Mouse (Mus musculus): Measurements from ENCODE around the gene Rsl24d1. TPM values are rescaled to one million over a fixed set of nuclear protein-coding genes. Genes with fewer than 3 reads are reported as not detected.
"Not testable (repeated sequence)": the region's sequence is repeated elsewhere in the genome, so short reads cannot be mapped to it uniquely, and the experiment has no call there.

Rsl24d1 gene
- 10 to 100 TPM; 61.9 to 64.8 TPM for total RNA-seq (2021)

DNA sequence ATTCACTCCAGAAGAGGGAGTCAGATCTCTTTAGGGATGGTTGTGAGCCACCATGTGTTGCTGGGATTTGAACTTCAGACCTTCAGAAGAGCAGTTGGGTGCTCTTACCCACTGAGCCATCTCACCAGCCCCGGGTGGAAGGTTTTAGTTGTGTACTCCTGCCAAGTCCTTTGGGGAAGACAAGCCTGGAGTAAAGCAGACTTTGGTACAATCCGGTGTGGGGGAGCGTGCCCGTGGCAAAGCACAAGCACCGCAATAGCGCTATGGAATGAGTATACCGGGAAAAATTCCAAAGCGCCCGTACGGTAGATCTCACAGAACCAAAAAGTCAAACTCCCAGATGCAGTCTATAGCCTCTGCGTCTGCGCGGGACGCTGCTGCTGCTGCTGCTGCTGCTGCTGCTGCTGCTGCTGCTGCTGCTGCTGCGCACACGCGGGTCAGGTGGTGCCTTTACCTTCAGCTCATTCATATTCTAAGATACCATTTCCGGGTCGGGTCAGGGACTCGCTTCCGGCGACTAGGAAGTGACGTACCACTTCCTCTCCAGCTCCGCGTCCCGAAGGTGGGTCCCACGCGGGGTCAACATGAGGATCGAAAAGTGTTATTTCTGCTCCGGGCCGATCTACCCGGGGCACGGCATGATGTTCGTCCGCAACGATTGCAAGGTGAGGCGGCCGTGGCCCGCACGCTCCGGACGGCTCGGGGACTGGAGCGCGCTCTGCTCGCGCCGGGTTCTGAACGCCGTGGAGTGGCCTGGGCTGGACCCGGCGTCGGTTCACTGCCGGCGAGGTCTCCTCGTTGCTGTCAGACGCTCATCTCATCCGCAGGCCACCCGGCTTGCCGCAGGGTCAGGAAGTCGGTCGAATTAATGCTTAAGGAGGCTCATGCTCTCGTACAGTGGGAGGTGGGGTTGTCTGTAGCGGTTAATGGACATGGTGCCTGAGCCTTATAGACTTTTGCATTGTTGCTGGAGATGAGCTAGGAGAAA lies at the start of gene Rsl24d1:
TSS of gene Rsl24d1 (plus strand) at position 508 of the 988 bp plus-strand sequence.
- peak; percentile 67 to 73 for DNase-seq (ENCODE audit: extremely low spot score in 1 of 2, low spot score in 1 of 2)

DNA sequence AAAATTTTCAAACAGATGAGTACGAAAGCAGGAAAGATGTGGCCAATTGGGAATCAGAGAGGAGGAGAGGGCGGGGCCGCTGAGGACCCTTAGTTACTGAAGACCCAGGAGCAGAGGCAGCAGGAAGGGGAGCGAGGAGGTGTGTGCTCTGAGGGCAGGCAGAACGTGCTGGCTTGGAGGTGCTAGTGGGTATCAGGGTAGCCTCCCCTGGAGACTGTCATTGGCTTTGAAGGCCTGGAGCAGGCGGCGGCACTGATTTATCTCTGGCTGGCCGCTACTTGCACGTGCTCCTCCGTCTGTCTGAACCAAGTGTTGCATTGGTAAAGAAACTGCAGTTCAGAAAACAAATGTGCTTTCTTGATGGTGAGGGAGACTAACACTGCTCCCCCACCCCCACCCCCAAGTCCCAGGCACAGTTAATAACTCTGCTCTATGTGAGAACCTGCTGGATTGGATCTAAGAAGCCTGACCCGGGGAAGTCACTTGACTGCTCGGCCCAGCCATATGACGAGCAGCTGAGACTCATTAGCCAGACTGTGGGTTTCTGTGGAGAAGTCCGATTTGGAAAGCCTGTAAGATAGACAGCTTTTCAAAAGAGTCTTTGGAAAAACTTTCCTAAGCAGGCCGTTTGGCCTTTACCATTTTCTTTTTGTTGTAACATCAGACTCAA lies 49.5 kb upstream of the Rsl24d1 start:
- no peak for DNase-seq (ENCODE audit: extremely low spot score in 1 of 2, low spot score in 1 of 2)

DNA sequence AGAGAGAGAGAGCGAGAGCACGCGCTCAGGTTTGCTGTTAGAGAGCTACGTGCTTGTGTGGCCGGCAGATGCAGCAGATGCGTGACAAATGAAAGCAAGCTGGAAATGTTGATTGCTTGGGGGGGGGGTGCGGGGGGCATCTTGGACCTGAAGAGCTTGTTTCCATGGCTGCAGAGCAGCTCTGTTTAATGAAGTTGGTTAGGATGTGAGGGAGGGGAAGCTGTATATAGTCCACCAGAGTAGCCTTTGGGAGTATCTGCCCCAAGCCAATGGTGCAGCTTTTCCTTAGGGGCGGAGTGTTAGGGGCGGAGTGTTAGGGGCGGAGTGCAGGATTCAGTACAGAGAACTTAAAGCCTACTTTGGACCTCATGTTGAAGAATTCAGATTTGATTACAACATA lies 46.1 kb upstream of the Rsl24d1 start:
- no peak for DNase-seq (ENCODE audit: extremely low spot score in 1 of 2, low spot score in 1 of 2)

DNA sequence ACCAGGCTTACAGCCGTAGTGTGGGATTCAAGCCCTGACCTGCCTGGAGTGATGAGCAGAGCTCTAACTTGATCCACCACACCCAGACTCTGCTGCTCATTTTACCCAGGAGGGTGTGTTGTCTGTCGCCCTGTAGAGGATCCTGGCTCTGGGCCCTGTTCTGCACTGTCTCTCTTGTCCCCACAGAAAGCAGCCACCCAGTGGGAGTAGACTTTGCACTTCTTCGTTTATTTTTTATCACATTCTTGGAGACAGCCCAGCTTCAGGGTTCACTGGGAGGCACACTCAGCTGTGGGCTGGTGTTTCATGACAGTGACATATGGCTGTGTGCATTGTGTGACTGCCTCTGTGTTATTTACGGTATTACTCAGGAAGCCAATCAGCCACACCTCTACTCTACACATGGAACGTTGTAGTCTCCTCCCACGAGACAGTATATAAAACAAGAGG lies 45.0 kb upstream of the Rsl24d1 start:
- DNase-seq (ENCODE audit: extremely low spot score in 1 of 2, low spot score in 1 of 2), result no peak

DNA sequence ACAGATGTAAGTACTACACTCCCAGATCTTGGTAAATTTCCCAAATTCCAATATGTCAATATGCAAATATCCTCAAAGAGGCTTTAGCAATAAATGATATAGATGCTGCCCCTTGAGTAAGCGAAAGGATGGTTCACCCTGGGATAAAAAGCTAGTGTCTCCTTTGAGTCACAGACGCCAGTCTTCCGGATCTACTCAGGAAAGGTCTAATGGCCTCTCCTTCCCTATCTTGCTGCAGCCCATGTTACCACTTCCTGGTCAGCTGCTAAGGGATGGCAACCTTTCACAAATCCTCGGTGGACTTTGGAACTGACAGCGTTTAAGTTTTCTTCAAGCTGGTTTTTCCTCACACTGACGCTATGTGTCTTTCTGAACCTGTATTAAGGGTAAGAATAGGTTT lies 44.5 kb upstream of the Rsl24d1 start:
- DNase-seq (ENCODE audit: extremely low spot score in 1 of 2, low spot score in 1 of 2), result no peak

DNA sequence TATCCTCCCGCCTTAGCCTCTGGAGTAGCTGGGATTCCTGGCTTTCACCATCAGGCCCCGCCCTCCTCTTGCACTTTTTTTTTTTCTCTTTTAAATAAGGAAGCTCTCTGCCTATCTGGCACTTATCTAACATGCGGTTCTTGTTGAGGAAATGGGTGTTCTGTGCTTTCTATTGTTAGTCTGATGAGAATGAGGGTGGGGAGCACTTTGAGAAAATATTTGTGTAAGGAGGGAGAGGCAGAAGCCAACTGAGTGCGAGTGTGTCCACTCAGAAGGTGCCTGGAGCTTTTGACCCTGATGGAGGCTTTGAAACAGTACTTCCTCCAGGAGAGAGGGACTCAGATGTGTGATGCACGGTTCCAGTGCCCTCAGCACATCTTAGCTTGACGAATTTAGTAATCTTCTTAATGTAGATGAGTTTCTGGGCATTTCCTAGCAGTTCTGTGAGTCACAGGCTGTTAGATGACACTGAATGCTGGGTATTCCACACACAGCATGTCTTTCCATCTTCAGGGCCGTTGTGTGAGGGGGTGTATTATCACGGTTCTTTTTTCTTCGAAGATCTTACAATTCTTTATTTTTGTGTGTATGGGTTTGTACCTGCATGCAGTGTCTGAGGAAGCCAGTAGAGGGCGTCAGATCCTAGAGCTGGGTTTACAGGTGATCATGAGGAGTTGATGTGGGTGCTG lies 42.1 kb upstream of the Rsl24d1 start:
- no peak for DNase-seq (ENCODE audit: extremely low spot score in 1 of 2, low spot score in 1 of 2)

DNA sequence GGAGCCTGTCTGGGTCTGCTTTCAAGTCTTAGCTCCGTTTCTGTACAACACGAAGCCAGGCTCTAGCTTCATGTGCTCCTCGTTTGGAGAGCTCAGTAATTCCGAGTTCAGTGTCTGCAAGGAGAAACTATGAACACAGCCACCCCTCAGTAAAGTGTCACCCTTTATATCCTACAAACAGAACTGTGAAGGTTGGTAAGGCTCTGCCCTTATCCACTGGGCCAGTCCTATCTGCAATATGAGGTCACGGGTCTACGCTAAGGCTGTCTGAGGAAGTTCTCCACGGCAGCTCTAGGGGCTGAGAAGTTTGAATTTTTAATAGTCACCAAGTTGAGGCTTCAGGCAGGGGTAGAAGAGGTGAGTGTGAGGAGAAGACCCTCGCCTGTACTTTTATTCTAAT lies 40.8 kb upstream of the Rsl24d1 start:
- DNase-seq (ENCODE audit: extremely low spot score in 1 of 2, low spot score in 1 of 2), result no peak

DNA sequence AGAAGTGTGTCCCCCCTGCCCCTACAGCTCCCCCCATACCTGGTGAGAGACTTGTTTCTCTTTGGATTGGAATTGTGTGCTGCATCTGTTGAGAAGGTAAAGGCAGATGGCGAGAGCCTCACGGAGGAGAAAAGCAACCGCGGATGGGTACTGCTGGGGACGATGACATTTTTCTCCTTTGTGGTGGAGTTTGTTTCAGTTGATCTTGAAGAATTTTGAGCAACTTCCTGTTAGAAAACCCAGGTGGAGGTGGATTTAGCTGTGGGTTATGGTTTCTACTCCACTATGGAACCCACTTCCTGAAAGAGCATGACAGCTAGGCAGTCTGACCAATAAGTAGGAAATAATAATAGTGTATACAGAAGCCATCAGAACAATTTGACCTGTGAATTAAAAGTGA lies 40.1 kb upstream of the Rsl24d1 start:
- DNase-seq (ENCODE audit: extremely low spot score in 1 of 2, low spot score in 1 of 2), result no peak

DNA sequence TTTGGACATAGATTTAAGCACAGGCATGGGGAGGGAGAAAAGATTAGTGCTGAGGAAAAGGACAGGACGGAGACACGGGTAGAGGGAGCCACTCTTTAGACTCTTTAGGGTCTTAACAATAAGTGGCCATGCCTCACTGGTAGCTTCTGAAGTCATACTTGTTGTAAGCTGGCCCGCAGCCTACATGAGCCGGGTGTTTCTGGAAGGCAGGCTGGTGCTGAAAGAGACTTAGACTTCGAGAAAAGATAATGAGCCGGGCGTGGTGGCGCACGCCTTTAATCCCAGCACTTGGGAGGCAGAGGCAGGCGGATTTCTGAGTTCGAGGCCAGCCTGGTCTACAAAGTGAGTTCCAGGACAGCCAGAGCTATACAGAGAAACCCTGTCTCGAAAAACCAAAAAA lies 33.9 kb upstream of the Rsl24d1 start:
- DNase-seq (ENCODE audit: extremely low spot score in 1 of 2, low spot score in 1 of 2), result not testable (repeated sequence)

DNA sequence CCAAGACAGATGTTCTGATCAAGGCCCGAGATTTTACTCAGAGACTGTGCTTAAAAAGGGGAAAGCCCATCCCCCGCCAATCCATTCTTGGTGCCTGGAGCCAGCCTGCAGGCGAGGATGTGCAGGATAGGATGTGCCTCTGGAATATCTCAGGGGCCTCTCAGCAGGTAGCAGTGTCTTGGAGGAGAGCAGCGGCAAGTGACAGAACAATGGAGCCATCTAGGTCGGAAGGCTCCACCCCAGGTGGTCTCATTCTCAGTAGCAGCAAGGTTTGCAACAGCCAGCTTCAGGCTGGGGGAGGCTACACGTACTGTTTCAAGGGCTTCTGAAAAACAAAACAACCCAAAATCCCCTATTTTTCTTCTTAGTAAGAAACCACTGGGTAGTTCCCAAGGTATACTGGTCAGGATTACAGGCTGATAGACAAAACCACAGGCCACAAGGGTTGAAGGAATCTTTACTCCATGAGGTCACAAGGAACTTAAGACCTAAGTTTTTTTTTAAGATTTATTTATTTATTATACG lies 33.4 kb upstream of the Rsl24d1 start:
- no peak for DNase-seq (ENCODE audit: extremely low spot score in 1 of 2, low spot score in 1 of 2)

DNA sequence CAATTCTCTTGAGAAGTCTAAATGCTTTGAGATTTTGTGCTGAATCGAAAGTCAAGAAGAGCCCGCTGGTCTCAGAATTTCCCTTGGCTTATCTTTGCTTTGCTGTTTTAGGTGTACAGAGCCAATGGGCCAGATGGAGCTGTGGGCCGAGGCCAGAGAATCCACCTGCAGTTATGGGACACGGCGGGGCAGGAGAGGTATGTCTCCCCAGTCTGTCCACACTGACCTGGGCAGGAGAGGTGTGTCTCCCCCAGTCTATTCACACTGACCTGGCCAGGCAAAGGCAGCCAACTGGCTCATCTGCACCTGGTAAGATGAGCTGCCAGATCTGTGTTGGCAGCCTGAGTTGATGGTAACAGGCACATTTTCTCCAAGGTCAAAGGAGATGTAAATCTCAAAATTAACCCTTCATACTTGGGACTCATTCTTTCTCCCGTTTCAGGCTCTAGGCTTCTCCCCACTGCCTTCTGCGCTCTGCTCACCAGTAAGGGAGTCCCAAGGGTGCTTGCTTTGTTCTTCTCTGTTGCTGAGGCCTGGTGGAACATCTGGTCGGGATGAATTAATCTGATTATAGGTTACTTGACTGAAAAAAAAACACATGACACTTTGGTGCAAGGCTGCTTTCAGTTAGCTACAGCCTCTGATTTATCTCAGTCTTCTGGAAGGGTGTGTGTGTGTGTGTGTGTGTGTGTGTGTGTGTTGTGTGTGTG lies 30.8 kb upstream of the Rsl24d1 start:
- no peak for DNase-seq (ENCODE audit: extremely low spot score in 1 of 2, low spot score in 1 of 2)

DNA sequence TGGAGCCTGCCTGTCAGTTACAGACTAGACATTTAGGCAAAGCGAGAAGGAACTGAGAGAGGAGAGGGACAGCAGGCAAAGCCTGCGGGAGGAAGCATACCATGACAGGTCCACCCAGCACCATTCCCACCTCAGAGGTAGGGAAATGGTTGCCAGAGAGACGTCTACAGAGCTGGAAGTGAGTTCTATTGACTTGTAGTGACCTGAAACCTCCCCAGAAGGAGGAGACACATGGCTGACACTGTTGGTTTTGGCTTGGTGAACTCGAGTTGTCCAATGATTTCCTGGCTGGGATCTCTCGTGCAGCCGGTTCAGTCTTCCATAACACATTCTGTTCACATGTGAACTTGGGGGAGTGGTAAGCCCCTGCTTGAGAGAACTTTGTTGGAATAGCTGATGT lies 29.3 kb upstream of the Rsl24d1 start:
- no peak for DNase-seq (ENCODE audit: extremely low spot score in 1 of 2, low spot score in 1 of 2)

DNA sequence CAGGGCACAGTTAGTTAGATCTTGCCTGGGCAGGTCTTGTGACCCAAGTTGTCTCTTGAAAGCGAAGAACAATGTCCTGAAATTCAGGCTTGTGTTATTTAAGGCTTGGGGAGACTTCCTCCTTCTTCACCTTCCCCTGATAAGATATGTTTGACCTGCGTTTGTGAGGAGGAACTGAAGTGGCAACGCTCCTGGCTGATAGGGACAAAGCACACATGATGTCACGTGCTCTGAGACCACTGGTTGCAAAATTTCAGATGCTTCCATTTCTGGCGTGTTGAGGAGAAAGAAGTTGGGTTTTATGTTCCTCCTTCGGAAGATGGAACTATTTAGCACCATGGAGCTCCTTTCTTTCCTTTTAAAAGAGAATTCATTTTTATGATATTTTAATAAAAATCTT lies 27.4 kb upstream of the Rsl24d1 start:
- DNase-seq (ENCODE audit: extremely low spot score in 1 of 2, low spot score in 1 of 2), result no peak

DNA sequence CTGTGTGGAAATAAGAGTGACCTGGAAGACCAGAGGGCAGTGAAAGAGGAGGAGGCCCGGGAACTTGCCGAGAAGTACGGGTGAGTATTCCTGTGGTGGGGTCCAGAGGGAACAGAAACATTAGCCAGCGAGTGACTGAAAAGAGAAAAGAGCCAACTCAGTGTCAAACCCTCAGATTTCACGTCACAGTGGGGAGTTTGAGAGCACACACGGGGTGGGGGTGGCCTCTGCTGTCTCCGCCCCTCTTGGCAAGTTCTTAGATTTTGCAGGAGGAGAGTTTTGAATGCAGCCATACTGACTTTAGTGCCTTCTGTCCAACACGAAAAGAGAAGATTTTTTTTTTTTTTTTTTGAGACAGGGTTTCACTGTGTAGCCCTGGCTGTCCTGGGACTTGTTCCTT lies 26.1 kb upstream of the Rsl24d1 start:
- no peak for DNase-seq (ENCODE audit: extremely low spot score in 1 of 2, low spot score in 1 of 2)

DNA sequence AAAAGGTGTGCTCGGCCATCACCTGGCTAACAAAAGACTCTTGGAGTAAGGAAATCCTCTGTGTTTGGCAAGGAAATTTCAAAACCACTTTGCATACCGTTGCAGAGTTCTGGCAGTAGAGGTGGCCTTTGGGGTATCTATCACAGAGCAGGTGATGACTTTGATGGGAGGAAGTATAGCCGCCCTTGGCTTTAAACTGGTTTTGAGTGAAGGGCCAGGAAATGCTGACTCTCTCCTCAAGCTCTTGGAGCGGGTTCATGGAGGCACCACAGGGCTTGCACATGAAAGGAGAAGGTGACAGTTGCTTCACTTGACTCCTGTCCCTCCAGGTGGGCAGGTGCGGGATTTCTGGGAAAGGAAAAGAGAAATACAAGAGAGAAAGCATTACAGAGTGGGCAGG lies 25.6 kb upstream of the Rsl24d1 start:
- DNase-seq (ENCODE audit: extremely low spot score in 1 of 2, low spot score in 1 of 2), result no peak

DNA sequence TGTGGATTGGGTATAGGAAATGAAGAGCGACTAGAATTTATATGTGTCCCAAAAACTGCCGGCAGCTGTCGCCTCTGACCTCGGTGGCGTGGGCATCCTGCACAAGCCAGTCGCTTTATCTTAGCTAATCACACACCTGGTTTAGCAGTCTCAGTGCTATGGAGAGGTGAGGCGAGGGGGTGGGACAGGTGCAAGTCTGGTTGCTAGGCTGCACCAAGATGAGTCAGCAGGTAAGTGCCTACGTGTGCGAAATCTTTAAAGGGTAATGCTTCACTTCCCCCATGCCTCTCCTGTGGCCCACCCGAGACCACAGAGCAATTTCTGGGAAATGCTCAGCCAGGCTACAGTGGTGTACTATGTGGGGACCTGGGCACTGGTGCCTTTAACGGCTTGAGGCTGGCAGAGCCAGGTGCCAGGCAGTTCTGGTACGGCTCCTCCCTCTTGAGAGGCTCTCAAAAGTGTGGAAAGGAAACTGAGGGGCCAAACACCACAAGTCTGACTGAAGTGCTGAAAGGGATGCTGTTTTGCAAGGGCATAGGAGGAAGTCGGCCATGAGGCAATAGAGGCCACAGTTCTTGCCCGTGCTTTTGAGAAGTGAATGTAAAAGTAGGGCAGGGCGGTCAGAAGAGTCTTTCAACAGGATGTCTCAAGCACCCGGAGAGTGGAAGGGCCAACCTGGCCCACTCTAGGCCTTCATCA lies 23.9 kb upstream of the Rsl24d1 start:
- no peak for DNase-seq (ENCODE audit: extremely low spot score in 1 of 2, low spot score in 1 of 2)

DNA sequence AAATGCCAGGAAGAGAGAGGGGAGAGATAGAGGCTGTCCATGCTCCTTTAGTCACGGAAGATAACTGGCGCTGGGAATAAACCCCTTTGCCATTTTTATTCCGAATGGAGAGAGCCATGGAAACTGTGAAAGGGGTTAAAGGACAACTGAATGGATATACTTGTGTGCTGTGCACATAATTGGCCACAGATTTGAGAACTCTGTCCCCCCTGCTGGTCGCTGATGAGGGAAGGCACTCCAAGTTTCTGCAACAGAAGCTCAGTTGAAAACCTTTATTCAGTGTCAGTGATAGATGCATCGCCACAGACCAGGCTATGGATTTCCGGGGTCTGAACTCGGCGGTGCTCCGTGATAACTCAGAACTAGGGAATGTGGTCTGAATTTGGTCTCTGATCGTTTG lies 23.1 kb upstream of the Rsl24d1 start:
- no peak for DNase-seq (ENCODE audit: extremely low spot score in 1 of 2, low spot score in 1 of 2)

DNA sequence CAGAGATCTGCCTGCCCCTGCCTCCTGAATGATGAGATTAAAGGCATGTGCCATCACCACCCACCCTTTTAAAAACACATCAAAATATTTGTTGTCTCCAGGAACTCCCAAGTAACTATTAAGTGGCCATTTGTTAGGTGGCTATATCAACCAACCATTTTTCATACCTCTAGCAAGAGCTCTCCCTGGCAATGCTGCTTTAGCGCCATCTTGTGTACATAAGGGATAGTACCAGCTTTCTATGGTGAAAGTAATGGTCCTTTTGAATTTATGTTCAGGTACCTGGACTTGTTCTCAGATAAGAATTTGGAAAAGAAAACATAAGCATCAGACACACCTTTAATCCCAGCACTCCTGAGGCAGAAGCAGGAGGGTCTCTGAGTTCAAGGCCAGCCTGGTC lies 21.5 kb upstream of the Rsl24d1 start:
- no peak for DNase-seq (ENCODE audit: extremely low spot score in 1 of 2, low spot score in 1 of 2)

DNA sequence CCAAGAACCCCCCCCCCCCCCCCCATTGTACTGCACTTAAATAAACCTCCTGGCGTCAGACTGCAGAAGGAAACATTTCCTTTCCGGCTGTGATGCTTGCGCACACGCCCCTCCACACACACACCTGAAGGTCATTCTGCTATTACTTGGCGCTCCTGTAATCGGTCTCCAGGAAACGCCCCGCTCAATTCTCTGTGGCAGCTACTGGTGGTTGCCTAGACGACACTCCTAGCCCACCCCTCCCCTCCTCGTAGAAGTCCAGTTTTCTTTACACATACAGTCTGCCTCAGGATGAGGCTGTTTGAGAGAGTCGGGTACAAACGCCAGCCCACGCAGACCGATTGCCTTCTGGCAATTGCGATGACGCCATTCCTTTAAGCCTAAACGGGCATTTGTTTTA lies 18.6 kb upstream of the Rsl24d1 start:
- DNase-seq (ENCODE audit: extremely low spot score in 1 of 2, low spot score in 1 of 2), result peak in 1 of 2 experiments; percentile 14

DNA sequence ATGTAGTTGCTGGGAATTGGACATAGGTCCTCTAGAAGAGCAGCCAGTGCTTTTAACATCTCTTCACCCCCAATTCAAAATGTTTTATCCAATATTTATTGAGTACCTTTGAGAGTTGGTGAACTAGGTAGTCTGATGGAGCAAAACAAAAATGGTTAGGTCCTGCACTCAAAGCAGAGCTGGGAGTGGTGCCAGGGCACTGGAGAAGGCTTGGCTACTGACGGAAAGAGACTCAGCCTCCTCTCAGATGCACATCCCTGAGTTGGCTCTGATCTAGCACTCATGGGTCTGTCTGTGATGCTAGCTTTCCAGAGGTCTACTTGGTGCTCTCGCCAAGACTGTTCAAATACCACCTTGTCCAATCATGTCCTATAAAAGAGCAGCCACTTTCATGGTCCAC lies 15.3 kb upstream of the Rsl24d1 start:
- DNase-seq (ENCODE audit: extremely low spot score in 1 of 2, low spot score in 1 of 2), result no peak

Measured in layer of hippocampus, postnatal 25 days (tissue).